Mouse (Mus musculus) midbrain, postnatal 0 days (tissue): ENCODE measurements at regions not wholly inside any gene's neighbourhood (a gene's known extent, or its start where the extent isn't known, plus 50 kb on each side); places are given as distances from the start of the nearest gene placed in this dataset.

ENCODE experiments used
- ATAC-seq: fragments of 200-750 bp; cut with Nextera tagmentation; 2 replicates; pipeline ENCODE4 v1.8.0; 2017; ENCODE audit warnings: moderate number of reproducible peaks, mild to moderate bottlenecking, moderate TSS enrichment, moderate library complexity; ENCODE audit not compliant: low FRiP score
- DNase-seq: peaks from one replicate; pipeline ENCODE4 v3.0.0-alpha.2; 2015; ENCODE audit warnings: low spot score
- H3K27ac ChIP-seq: fragments of 300-500 bp; sonication (generic); 2 replicates; pipeline ENCODE4 v1.5.1; 2014; ENCODE audit warnings: low read depth, mild to moderate bottlenecking, low read length, mixed read lengths
- H3K27me3 ChIP-seq: fragments of 300-500 bp; sonication (generic); 2 replicates; pipeline ENCODE4 v1.6.1; 2014; ENCODE audit warnings: low read length, control low read depth, mixed read lengths; ENCODE audit not compliant: insufficient read depth
- H3K36me3 ChIP-seq: fragments of 300-500 bp; sonication (generic); 2 replicates; pipeline ENCODE4 v1.6.1; 2014; ENCODE audit warnings: low read length, control low read depth, mixed read lengths; ENCODE audit not compliant: insufficient read depth
- H3K4me1 ChIP-seq: fragments of 300-500 bp; sonication (generic); 2 replicates; pipeline ENCODE4 v1.6.1; 2014; ENCODE audit warnings: mild to moderate bottlenecking, control low read depth, antibody characterized with exemption, low read length, mixed read lengths; ENCODE audit not compliant: insufficient read depth
- H3K4me2 ChIP-seq: fragments of 300-500 bp; sonication (generic); 2 replicates; pipeline ENCODE4 v1.6.1; 2014; ENCODE audit warnings: low read depth, mild to moderate bottlenecking, low read length, mixed read lengths; ENCODE audit not compliant: poor library complexity, severe bottlenecking
- H3K4me3 ChIP-seq: fragments of 300-500 bp; sonication (generic); 2 replicates; pipeline ENCODE4 v1.5.1; 2014; ENCODE audit warnings: low read depth, mild to moderate bottlenecking, low read length, moderate library complexity
- H3K9ac ChIP-seq: fragments of 300-500 bp; sonication (generic); replicated peaks from 2 replicates; pipeline ENCODE4 v1.6.1; 2014; ENCODE audit warnings: mild to moderate bottlenecking, low read length, moderate library complexity, mixed read lengths; ENCODE audit not compliant: poor library complexity, severe bottlenecking
- H3K9me3 ChIP-seq: fragments of 300-500 bp; sonication (generic); 2 replicates; pipeline ENCODE4 v1.6.1; 2016; ENCODE audit warnings: low read length, control low read depth
- CTCF ChIP-seq: IDR thresholded peaks from 2 replicates; pipeline ENCODE4 v1.5.1; 2016; ENCODE audit warnings: antibody characterized with exemption, mild to moderate bottlenecking
- WGBS: fragments of 180-500 bp; shearing (Covaris S2); extraction: QIAGEN DNeasy Blood & Tissue Kit; methylation state at CpG from one replicate; pipeline ENCODE4 v1.1.7; 2014; 5-methylcytosine and 5-hydroxymethylcytosine counted together

DNA sequence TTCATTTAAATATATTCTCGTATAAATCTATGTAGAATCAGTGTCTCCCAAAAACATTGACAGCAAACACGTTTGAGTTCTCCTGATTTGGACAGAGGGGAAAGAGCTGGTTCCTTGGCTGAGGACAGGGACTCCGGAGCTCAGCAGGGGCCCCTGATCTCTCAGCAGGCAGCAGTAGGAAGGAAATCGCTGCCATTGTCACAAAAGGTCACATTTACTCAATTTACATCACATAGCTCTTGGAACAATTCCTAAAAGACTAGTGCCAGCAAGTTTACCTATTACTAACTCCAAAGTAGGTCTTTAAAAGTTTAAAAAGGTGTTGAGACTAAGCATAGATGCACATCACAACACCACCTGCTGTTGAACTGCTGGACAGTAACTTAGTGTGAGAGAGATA, 59.7 kb upstream of the Tcf21 start:
- H3K4me2 ChIP-seq, result no peak overlapping the region
- H3K4me3 ChIP-seq, result no peak overlapping the region
- WGBS, result 27% methylated on average over 4 of the region's 4 CpGs
- no peak for TF ChIP-seq CTCF
- H3K36me3 ChIP-seq, result no peaks in the 10 kb centered on the region
- DNase-seq (no peak), ATAC-seq (no peak)
- H3K27me3 ChIP-seq, result no peaks in the 10 kb centered on the region
- no peak overlapping the region for H3K27ac ChIP-seq
- H3K4me1 ChIP-seq, result no peaks in the 10 kb centered on the region
- H3K9me3 ChIP-seq, result no peaks in the 10 kb centered on the region
- H3K9ac ChIP-seq, result no peak overlapping the region

DNA sequence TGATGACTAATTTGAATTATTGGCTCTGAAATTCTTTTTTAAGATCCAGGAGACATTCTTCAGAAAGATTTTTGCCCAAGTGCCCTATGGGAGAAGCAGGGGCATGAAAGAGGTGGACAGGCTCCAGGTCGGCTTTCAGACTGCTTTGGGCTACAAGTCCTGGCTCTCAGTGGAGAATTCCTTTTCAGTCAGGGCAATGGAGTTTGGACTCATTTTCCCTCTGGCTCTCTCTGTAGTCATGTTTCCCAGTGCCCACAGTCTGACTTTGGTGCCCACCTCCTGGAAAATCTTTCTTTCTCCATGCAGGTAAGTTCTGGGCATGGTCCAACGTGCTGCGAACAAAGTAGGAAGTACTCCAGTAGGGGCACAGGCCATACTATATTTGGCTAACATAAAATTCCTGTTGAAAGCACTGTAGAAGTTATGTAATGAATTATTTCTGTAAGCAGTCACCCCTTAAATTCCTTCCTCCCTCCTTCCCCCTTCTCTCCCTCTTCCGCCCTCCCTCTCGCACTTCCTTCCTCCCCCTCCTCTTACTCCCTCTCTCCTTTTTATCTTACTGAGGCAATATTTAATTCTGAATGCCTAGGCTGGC, 57.7 kb upstream of the Tcf21 start:
- ATAC-seq (no peak), DNase-seq (no peak)
- H3K9me3 ChIP-seq, result no peaks in the 10 kb centered on the region
- TF ChIP-seq CTCF, result no peak
- no peak overlapping the region for H3K27ac ChIP-seq
- no peak overlapping the region for H3K4me2 ChIP-seq
- H3K9ac ChIP-seq, result no peak overlapping the region
- no peak overlapping the region for H3K4me3 ChIP-seq
- H3K27me3 ChIP-seq, result no peaks in the 10 kb centered on the region
- H3K36me3 ChIP-seq, result no peaks in the 10 kb centered on the region
- 86% methylated on average over 5 of the region's 5 CpGs for WGBS
- H3K4me1 ChIP-seq, result no peaks in the 10 kb centered on the region

DNA sequence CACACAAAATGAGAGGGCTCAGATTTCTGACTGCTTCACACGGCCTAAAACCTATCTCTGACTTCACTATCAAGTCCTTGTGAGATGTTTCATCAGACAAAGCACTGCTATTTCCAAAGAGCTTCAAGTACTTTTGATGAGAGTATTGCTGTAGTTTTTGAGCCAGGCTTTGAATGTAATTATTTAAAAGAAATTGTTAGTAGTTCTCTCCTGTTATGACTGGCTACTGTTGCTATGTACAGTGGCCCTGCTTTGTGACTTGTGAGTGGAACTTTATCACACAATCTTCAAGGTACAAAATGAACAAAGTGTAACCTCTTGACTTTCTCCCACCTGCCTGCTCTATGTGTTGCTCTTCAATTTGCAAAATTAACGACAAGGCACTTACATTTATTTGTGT, 57.1 kb upstream of the Tcf21 start:
- H3K27ac ChIP-seq, result no peak overlapping the region
- no peaks in the 10 kb centered on the region for H3K27me3 ChIP-seq
- no peak overlapping the region for H3K4me3 ChIP-seq
- no peak for TF ChIP-seq CTCF
- ATAC-seq, result no peak
- no peaks in the 10 kb centered on the region for H3K9me3 ChIP-seq
- no peak overlapping the region for H3K4me2 ChIP-seq
- no peaks in the 10 kb centered on the region for H3K36me3 ChIP-seq
- 76% methylated on average over 2 of the region's 2 CpGs for WGBS
- DNase-seq, result no peak
- H3K4me1 ChIP-seq, result no peaks in the 10 kb centered on the region
- H3K9ac ChIP-seq, result no peak overlapping the region

GRCm38 (mm10) chr10:22875675-22876074, 55.7 kb upstream of the Tcf21 start:
- no peak for ATAC-seq
- Histone ChIP-seq H3K27ac (no peak overlapping the region), H3K4me3 (no peak overlapping the region), H3K9me3 (no peaks in the 10 kb centered on the region), H3K27me3 (no peaks in the 10 kb centered on the region), H3K36me3 (no peaks in the 10 kb centered on the region), H3K4me2 (no peak overlapping the region), H3K4me1 (no peaks in the 10 kb centered on the region), H3K9ac (no peak overlapping the region)
- DNase-seq, result no peak
- TF ChIP-seq CTCF, result no peak
- 89% methylated on average over 5 of the region's 5 CpGs for WGBS

- no peak overlapping the region for H3K4me3 ChIP-seq
- TF ChIP-seq CTCF, result no peak
- no peaks in the 10 kb centered on the region for H3K36me3 ChIP-seq
- H3K9me3 ChIP-seq, result no peaks in the 10 kb centered on the region
- no peak overlapping the region for H3K4me2 ChIP-seq
- ATAC-seq (no peak), DNase-seq (no peak)
- WGBS, result 80% methylated on average over 4 of the region's 4 CpGs
- H3K27me3 ChIP-seq, result no peaks in the 10 kb centered on the region
- H3K4me1 ChIP-seq, result no peaks in the 10 kb centered on the region
- H3K9ac ChIP-seq, result no peak overlapping the region
- no peak overlapping the region for H3K27ac ChIP-seq
Observed at GRCm38 (mm10) chr10:22875181-22875580, 55.2 kb upstream of the Tcf21 start.
